Mouse (Mus musculus) cerebellum, adult 9-11 months (tissue): ENCODE results near the gene Gm10490.

Experiments used
- DNase-seq: peaks from one replicate; pipeline ENCODE4 v3.0.0; 2022

The Gm10490 gene

DNA sequence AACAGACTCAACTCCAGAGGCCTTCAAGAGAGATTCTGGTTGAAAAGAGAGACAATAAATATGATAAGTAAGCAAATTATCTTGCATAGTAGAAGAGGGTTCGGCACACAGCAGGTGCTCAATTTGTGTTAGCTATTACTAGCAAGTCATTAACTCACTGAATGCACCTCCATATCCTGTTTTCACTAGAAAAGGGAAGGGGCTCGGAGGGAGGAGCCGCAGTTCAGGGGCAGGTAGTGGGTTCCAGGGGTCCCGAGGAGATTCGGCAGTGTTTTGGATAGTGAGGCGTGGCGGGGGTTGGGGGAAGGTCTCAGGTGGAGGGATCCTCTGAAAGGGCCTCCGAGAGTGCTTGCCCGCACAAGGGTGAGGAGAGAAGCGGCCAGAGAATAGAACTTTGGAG lies 17.8 kb downstream of the Gm10490 start:
- DNase-seq, result no peak

DNA sequence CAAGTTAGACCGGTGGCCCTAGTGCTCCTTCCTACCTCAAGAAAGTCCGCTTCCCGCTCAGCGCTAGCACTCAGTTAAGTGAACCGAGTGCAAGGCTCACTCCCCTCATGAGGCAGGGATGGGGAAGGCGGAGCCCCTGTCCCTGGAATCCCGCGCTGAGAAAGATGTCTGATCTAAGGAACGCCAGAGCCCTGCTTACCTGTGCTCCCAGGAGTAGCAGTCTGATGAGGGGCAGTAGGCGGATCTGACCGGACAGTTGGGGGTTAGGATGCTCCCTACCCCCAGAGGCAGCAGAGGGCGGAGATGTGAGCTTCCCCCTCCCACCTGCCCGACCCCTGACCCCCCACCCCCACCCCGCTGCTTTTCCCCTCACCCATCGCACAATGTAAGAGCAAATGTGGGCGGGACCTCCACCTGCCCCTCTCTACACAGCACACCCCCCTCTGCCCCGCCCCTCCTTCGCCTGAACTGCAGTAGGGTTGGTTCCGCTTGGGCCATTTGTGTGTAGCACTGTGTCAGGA lies 19.0 kb downstream of the Gm10490 start, which contains the start of gene Eras:
Gene Eras (minus strand): TSS at position 338 of the 521 bp plus-strand sequence.
- no peak for DNase-seq

GRCm38 (mm10) chrX:7936874-7937273 lies 27.5 kb downstream of the Gm10490 start:
- no peak for DNase-seq

DNA sequence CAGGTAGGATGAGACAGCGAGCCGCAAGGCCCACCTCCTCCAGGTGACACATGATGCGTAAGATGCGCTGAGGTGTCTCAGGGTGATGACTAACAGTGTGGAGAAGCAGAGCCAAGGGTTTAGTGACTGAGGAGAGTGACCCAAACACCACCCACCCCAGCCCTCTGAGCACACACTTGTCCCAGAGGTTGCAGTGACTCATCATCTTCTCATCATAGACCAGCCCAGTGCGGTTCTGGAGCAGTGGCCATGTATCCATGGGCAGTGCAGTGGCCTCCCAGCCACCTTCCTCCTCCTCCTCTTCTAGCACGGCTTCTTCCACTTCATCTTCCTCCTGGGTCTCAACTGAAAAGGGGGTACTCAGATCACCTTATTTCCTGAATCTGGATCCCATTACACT lies 28.3 kb downstream of the Gm10490 start:
- DNase-seq, result no peak

DNA sequence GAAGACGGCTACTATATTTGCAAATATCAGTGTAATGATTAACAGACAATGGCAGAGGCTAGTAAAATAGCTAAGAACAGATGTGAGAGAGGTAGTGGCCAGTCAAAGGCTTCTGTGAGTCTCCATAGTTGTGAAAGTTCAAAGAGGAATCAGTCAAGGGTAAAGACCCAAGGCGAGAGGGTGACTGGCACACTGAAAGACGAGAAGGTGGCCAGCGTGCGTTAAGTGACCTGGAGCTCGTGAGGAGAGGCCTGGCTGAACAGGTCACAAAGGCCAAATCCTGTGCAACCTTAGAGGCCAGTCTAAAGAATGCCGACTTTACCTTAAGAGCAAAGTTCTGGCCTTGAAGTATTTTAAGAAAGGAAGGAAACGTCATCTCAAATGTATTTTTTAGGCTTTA lies 36.3 kb downstream of the Gm10490 start:
- DNase-seq, result no peak

- peak; percentile 50 for DNase-seq
Measured at GRCm38 (mm10) chrX:7947108-7947899, 38.0 kb downstream of the Gm10490 start, which contains the start of gene Hdac6. Hdac6 (minus strand) TSS chrX:7947889.

DNA sequence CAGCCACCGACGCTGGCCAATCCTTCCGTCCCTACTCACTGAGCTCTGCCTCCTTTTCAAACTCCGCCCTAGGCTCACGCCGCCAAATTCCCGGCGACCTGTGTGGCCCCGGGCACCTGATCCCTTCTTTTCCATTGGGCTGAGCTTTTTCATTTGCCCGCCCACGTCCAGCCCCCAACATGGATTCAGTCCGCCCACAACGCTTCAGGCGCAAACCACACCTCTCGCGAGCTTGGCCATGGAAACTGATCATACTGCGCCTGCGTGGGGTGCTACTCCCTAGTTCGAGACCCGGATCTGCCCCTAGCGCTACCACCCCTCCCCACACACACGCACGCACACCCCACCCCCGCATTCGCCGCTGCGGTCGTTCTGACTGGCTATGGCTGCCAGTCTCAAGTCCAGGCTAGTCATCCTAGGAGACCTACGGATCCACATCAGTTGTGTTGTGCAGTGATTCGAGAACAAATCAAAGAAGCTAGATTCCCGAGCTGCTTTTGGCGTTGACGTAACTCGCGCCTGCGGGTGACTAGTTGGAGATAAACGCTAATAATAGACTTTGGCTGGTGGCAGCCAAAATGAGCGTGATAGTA lies 38.7 kb downstream of the Gm10490 start:
- DNase-seq, result peak; percentile 97

DNA sequence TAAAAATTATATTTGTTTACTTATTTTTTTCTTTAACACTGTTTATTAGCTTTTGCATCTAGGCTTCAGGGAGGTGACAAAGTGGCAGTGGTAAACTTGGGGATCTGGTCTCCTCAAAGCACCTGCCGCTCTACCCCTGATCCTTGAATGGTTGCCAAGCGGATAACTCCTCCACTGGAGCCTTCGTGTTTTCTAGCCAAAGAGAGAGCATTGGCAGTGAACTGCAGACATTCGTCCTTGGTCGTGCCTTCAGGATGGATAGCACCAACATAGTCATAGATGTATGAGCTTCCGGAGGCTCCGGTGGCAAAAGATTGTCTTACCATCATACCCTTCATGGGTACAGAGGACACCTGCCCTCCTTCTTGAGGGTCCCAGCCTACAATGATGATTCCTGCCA lies 40.7 kb downstream of the Gm10490 start:
- no peak for DNase-seq

DNA sequence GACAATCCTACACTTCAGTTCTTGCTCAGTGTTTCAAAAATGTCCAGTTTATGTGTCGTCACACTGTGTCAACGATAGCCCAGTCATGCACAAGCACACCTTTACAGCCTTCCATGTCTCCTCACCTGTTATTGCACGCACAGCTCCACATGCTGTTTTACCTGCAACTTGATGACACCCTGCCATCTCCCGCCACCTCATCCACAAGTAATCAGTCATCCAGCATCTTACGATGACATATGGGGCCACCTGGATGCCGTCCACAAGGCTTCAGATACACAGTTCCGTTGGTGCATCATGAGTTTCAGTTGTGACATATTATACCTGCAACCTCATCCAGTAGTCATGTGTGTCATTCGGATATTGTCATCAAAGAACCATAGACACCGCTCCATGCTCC lies 49.5 kb downstream of the Gm10490 start:
- no peak for DNase-seq
